Mouse (Mus musculus) spleen, embryonic (tissue): ENCODE measurements around the gene Acsl4.

Source experiments
- CTCF ChIA-PET: fragments of 350-600 bp; sonication (Branson Sonifier 250); formaldehyde crosslinking; loops from one replicate; lab custom pipeline; 2022; lab: Charles Lee

Gene Acsl4

GRCm38 (mm10) chrX:142359031-142359430 is 31.3 kb downstream of the Acsl4 start:
- CTCF ChIA-PET, result no interaction called here

- CTCF ChIA-PET, result no interaction called here
These were observed 31.9 kb downstream of the Acsl4 start for GRCm38 (mm10) chrX:142358427-142358826.

GRCm38 (mm10) chrX:142336207-142336606 is 54.1 kb downstream of the Acsl4 start:
- CTCF ChIA-PET, result no interaction called here

- CTCF ChIA-PET, result no interaction called here
These were observed 54.8 kb downstream of the Acsl4 start for GRCm38 (mm10) chrX:142335502-142335901.

- CTCF ChIA-PET, result no interaction called here
These were observed 64.6 kb downstream of the Acsl4 start for GRCm38 (mm10) chrX:142325760-142326159.

- CTCF ChIA-PET, result no interaction called here
These were observed 74.2 kb downstream of the Acsl4 start for GRCm38 (mm10) chrX:142316106-142316505.

GRCm38 (mm10) chrX:142315270-142315669 is 75.1 kb downstream of the Acsl4 start:
- CTCF ChIA-PET, result no interaction called here

GRCm38 (mm10) chrX:142314307-142315024 is 75.9 kb downstream of the Acsl4 start:
- CTCF ChIA-PET, result no interaction called here

GRCm38 (mm10) chrX:142310431-142310830 is 79.9 kb downstream of the Acsl4 start:
- CTCF ChIA-PET, result no interaction called here

GRCm38 (mm10) chrX:142305869-142306581 is 84.3 kb downstream of the Acsl4 start, which contains the start of gene Kcne1l:
TSS of gene Kcne1l (minus strand) at chrX:142306294.
- CTCF ChIA-PET, result no interaction called here

GRCm38 (mm10) chrX:142305010-142305868 is 85.1 kb downstream of the Acsl4 start:
- CTCF ChIA-PET, result no interaction called here

GRCm38 (mm10) chrX:142304592-142304991 is 85.7 kb downstream of the Acsl4 start:
- CTCF ChIA-PET, result interaction anchor here (0.6 kb wide), 1 partner anchor 34 kb away, joined by 3 read pairs; no protein-coding TSS in a partner anchor

- CTCF ChIA-PET, result no interaction called here
These were observed 86.9 kb downstream of the Acsl4 start for GRCm38 (mm10) chrX:142303456-142303855.

- CTCF ChIA-PET, result no interaction called here
These were observed 104.4 kb downstream of the Acsl4 start for GRCm38 (mm10) chrX:142285905-142286304.

- CTCF ChIA-PET, result no interaction called here
These were observed 113.8 kb downstream of the Acsl4 start for GRCm38 (mm10) chrX:142276573-142276972.

GRCm38 (mm10) chrX:142276031-142276430 is 114.3 kb downstream of the Acsl4 start:
- CTCF ChIA-PET, result interaction anchor here (0.6 kb wide), 1 partner anchor 47 kb away, joined by 5 read pairs; no protein-coding TSS in a partner anchor
